Mouse (Mus musculus) heart, adult 8-10 months (tissue): ENCODE data around the gene Olfr943. TPM values are rescaled to one million over a fixed set of nuclear protein-coding genes. Genes with fewer than 3 reads are reported as not detected.

Source experiments
- DNase-seq: peaks from one replicate; pipeline ENCODE4 v3.0.0; 2022; ENCODE audit warnings: low spot score
- total RNA-seq, 4 experiments: library from RNA; stranded (reverse); gene quantifications; 2 replicates each; pipeline ENCODE4 v1.2.4; 2022

The Olfr943 gene
- total RNA-seq = not detected

- DNase-seq = no peak
Measured at GRCm38 (mm10) chr9:39166004-39166403, at the start of gene Olfr943. Gene Olfr943 (plus strand): TSS chr9:39166304.

- no peak for DNase-seq
Measured at GRCm38 (mm10) chr9:39127326-39127725, 38.8 kb upstream of the Olfr943 start.

DNA sequence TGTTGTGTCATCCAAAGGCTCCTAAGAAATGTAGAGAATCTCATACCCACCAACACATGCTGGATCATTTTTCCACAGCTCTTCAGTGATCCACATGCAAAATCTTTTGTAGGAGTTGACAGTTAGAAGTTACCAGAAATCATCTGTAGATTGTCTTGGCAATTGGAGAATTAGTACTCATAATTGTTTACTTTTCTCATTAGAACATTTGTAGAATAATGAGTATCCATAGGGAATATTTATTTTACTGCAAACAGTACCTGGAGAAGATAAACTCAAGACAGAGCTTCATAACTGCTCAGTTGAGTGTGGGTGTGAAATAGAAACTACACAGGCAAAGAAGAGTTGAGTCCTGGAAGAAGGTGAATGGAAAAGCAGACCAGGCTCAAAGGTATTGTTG lies 38.3 kb upstream of the Olfr943 start, which contains the start of gene Olfr27:
Olfr27 (plus strand) TSS at position 301 of the 400 bp plus-strand sequence.
- no peak for DNase-seq

- no peak for DNase-seq
Measured at GRCm38 (mm10) chr9:39152401-39152800, 13.7 kb upstream of the Olfr943 start.

DNA sequence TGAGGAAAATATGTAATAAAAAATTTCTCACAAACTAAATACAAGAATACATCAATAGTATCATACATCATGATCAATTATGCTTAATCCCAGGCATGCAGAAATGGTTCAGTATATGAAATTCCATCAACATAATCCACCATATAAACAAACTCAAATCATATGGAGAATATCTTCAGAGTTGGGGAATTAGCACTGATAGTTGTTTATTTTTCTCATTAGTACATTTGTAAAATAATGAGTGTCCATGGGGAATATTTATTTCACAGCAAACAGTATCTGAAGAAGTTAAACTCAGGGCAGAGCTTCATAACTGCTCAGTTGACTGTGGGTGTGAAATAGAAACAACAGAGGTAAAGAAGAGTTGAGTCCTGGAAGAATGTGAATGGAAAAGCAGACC lies 35.5 kb downstream of the Olfr943 start, which contains the start of gene Olfr944:
Olfr944 (plus strand) TSS at position 301 of the 400 bp plus-strand sequence.
- no peak for DNase-seq

Other genes starting within 250 kb of the Olfr943 start
- not detected for gene Olfr930, start 236.5 kb upstream of the Olfr943 start, total RNA-seq
- gene Olfr933, start 194.0 kb upstream of the Olfr943 start, total RNA-seq = not detected
- not detected for gene Olfr934, start 178.0 kb upstream of the Olfr943 start, total RNA-seq
- not detected for gene Olfr935, start 166.6 kb upstream of the Olfr943 start, total RNA-seq
- not detected for gene Olfr146, start 142.9 kb upstream of the Olfr943 start, total RNA-seq
- gene Olfr937, start 101.4 kb upstream of the Olfr943 start, total RNA-seq = not detected
- not detected for gene Olfr938, start 87.4 kb upstream of the Olfr943 start, total RNA-seq
- not detected for gene Olfr27, start 38.2 kb upstream of the Olfr943 start, total RNA-seq
- not detected for gene Olfr944, start 35.6 kb downstream of the Olfr943 start, total RNA-seq
- not detected for gene Olfr1537, start 83.7 kb downstream of the Olfr943 start, total RNA-seq
- gene Olfr945, start 110.5 kb downstream of the Olfr943 start, total RNA-seq = not detected
- gene Olfr948, start 159.7 kb downstream of the Olfr943 start, total RNA-seq = not detected
- gene Olfr951, start 221.1 kb downstream of the Olfr943 start, total RNA-seq = not detected